ENCODE assay signal across 8 mouse cellular contexts in the genomic region with DNA sequence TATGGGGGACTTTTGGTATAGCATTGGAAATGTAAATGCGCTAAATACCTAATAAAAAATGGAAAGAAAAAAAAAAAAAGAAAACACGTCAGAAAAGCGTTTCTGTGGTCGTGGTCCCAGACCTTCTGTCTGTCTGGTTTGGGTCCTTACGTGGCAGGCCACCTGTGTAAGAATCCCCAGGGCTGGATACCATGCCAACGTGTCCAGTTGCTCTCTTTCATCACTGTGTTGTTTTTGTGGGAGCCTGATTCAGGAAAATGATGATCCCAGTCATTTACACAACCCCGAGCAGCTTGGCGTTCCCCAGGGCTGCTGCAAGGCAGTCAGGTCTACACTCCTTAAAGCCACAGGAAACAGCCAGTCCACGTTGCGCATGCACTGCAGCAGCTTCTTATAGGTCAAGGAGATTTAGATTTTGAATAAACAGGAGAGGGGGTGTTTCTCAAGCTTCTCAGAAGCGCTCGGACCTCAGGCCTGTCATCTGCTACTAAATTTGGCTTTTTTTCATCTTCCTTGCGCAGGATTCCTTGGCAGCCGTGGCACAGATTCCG.
DNase-seq lines count a peak whose midpoint lies in the region; ATAC-seq and TF ChIP-seq lines count a peak whose summit lies in the region.

No protein-coding gene starts in this region.

- peak overlapping the region; percentile 42 for H3K9ac ChIP-seq in lung, embryonic 16.5 days (ENCODE audit: low read length)
- no peak overlapping the region for H3K9ac ChIP-seq in liver, embryonic 11.5 days (ENCODE audit: low read depth, low read length)

- no peak for TF ChIP-seq POLR2A in thymus, adult 2 months (IDR thresholded peaks at IDR 0.05; ENCODE audit: control insufficient read depth, extremely low read depth, insufficient read depth, low read length, poor library complexity)

- no peaks in the 10 kb centered on the region for H3K36me3 ChIP-seq in lung, embryonic 16.5 days (ENCODE audit: control insufficient read depth, insufficient read depth, low read length)
- no peaks in the 10 kb centered on the region for H3K36me3 ChIP-seq in thymus, adult 2 months (ENCODE audit: control insufficient read depth, insufficient read depth, low read length)
- H3K36me3 ChIP-seq in liver, embryonic 11.5 days (ENCODE audit: control insufficient read depth, insufficient read depth, low read length) = no peaks in the 10 kb centered on the region

- ATAC-seq in lung, embryonic 16.5 days (ENCODE audit: low read depth) = peak; percentile 37; the same call in 1 of the 2 replicates
- no peak for ATAC-seq in liver, embryonic 11.5 days (replicated peaks; ENCODE audit: low FRiP score)

- peaks cover 32% of the 10 kb centered on the region for H3K4me1 ChIP-seq in lung, embryonic 16.5 days (replicated peaks; ENCODE audit: control insufficient read depth, insufficient read depth, low read length)
- H3K4me1 ChIP-seq in thymus, adult 2 months (replicated peaks; ENCODE audit: control insufficient read depth, insufficient read depth, low read length) = peaks cover 24% of the 10 kb centered on the region
- H3K4me1 ChIP-seq in liver, embryonic 11.5 days (replicated peaks; ENCODE audit: control insufficient read depth, insufficient read depth, low read length) = peaks cover 3% of the 10 kb centered on the region; the same call in 1 of the 2 replicates

- no peak for TF ChIP-seq CTCF in thymus, adult 2 months (IDR thresholded peaks at IDR 0.05; ENCODE audit: borderline replicate concordance, control insufficient read depth, extremely low read depth, insufficient read depth, low read length, poor library complexity)

- WGBS in lung, embryonic 16.5 days = 31% methylated on average over 15 of the region's 15 CpGs
- WGBS in thymus, adult 2 months = 67% methylated on average over 15 of the region's 15 CpGs
- WGBS in liver, embryonic 11.5 days = 67% methylated on average over 15 of the region's 15 CpGs

- H3K27me3 ChIP-seq in lung, embryonic 16.5 days (ENCODE audit: control insufficient read depth, insufficient read depth, low read depth, low read length) = no peaks in the 10 kb centered on the region
- no peaks in the 10 kb centered on the region for H3K27me3 ChIP-seq in thymus, adult 2 months (ENCODE audit: control insufficient read depth, insufficient read depth, low read length)
- H3K27me3 ChIP-seq in liver, embryonic 11.5 days (replicated peaks; ENCODE audit: control insufficient read depth, insufficient read depth, low read length) = no peaks in the 10 kb centered on the region

- no peak overlapping the region for H3K4me3 ChIP-seq in lung, embryonic 16.5 days (ENCODE audit: low read length)
- H3K4me3 ChIP-seq in thymus, adult 2 months (ENCODE audit: control insufficient read depth, insufficient read depth, low read length) = no peak overlapping the region
- H3K4me3 ChIP-seq in liver, embryonic 11.5 days (ENCODE audit: low read depth, low read length) = no peak overlapping the region

- peak overlapping the region; percentile 44 for H3K27ac ChIP-seq in lung, embryonic 16.5 days (ENCODE audit: low read length)
- no peak overlapping the region for H3K27ac ChIP-seq in thymus, adult 2 months (ENCODE audit: control insufficient read depth, insufficient read depth, low read length)
- H3K27ac ChIP-seq in liver, embryonic 11.5 days (ENCODE audit: low read depth, low read length) = no peak overlapping the region

- peak; percentile 45 to 75 for DNase-seq in adrenal gland, adult (ENCODE audit: inconsistent age in 2 of 2, low spot score in 1 of 2)
- DNase-seq in adrenal gland, adult 8-10 months = no peak
- DNase-seq in lung, postnatal 14 days = no peak
- peak; percentile 45 to 55 for DNase-seq in cerebellum, postnatal 25 days
- peak; percentile 30 for DNase-seq in thymus, adult 2 months
- no peak for DNase-seq in liver, embryonic 11.5 days (ENCODE audit: low spot score)
- DNase-seq in urinary bladder, postnatal 36 days (ENCODE audit: low spot score in 2 of 2) = no peak

- H3K4me2 ChIP-seq in lung, embryonic 16.5 days (ENCODE audit: low read depth, low read length) = no peak overlapping the region; the same call in 1 of the 2 replicates
- no peak overlapping the region for H3K4me2 ChIP-seq in liver, embryonic 11.5 days

- H3K9me3 ChIP-seq in lung, embryonic 16.5 days (ENCODE audit: control insufficient read depth, low read length) = peaks cover 2% of the 10 kb centered on the region; the same call in 1 of the 2 replicates
- H3K9me3 ChIP-seq in liver, embryonic 11.5 days (ENCODE audit: control insufficient read depth, low read length) = no peaks in the 10 kb centered on the region

Comparison
In these comparisons a context has a peak if more than half of its experiments do, and no peak if none do; other contexts are left out.
1. DNase-seq: peak in adrenal gland, adult (2 of 2), cerebellum, postnatal 25 days (2 of 2) and thymus, adult 2 months (single experiment); none in adrenal gland, adult 8-10 months (single experiment), lung, postnatal 14 days (single experiment), liver, embryonic 11.5 days (single experiment) and urinary bladder, postnatal 36 days (0 of 2).